Mouse (Mus musculus) liver, embryonic 14 days (tissue): Measurements from ENCODE around the gene Tarm1. TPM values are rescaled to one million over a fixed set of nuclear protein-coding genes. Genes with fewer than 3 reads are reported as not detected.

ENCODE experiments used
- polyA plus RNA-seq: library from polyadenylated mRNA; depleted of rRNA; stranded (reverse); fragments of >200 nt; gene quantifications from 2 replicates; pipeline ENCODE4 v1.2.3, GENCODE M21; 2012; rRNA removed

Gene Tarm1
- polyA plus RNA-seq, result 0.09 and 0.10 TPM in 2 replicates

GRCm38 (mm10) chr7:3502439-3502838, at the start of gene Tarm1:
TSS of gene Tarm1 (minus strand) at chr7:3502624.

Other genes starting within 250 kb of the Tarm1 start
- gene Myadm, start 213.5 kb downstream of the Tarm1 start, polyA plus RNA-seq, result 19.1 and 22.0 TPM in 2 replicates
- 0.06 and 0.08 TPM in 2 replicates for gene Prkcg, start 213.4 kb downstream of the Tarm1 start, polyA plus RNA-seq
- gene Cacng7, start 169.7 kb downstream of the Tarm1 start, polyA plus RNA-seq, result 0.15 and 0.55 TPM in 2 replicates
- not detected in 2 replicates for gene Cacng8, start 111.9 kb downstream of the Tarm1 start, polyA plus RNA-seq
- gene Cacng6, start 78.4 kb downstream of the Tarm1 start, polyA plus RNA-seq, result 0.17 TPM in 1 of 2 replicates, not detected in the other
- 0.07 and 0.09 TPM in 2 replicates for gene Oscar, start 113.5 kb upstream of the Tarm1 start, polyA plus RNA-seq
- gene Ndufa3, start 114.7 kb upstream of the Tarm1 start, polyA plus RNA-seq, result 96.0 and 97.2 TPM in 2 replicates
- 11.8 TPM in 2 replicates for gene Tfpt, start 127.3 kb upstream of the Tarm1 start, polyA plus RNA-seq
- gene Prpf31, start 127.4 kb upstream of the Tarm1 start, polyA plus RNA-seq, result 27.8 and 30.8 TPM in 2 replicates
- gene Cnot3, start 142.6 kb upstream of the Tarm1 start, polyA plus RNA-seq, result 23.9 and 29.4 TPM in 2 replicates
- gene Leng1, start 163.2 kb upstream of the Tarm1 start, polyA plus RNA-seq, result 3.5 and 3.9 TPM in 2 replicates
- 4.6 and 5.2 TPM in 2 replicates for gene Tmc4, start 174.9 kb upstream of the Tarm1 start, polyA plus RNA-seq
- gene Tsen34, start 190.2 kb upstream of the Tarm1 start, polyA plus RNA-seq, result 20.7 and 24.8 TPM in 2 replicates
- 9.0 and 10.6 TPM in 2 replicates for gene Mboat7, start 190.9 kb upstream of the Tarm1 start, polyA plus RNA-seq
- gene Rps9, start 201.4 kb upstream of the Tarm1 start, polyA plus RNA-seq, result 2,051 and 2,190 TPM in 2 replicates
- 1.1 and 1.4 TPM in 2 replicates for gene Pirb, start 217.8 kb upstream of the Tarm1 start, polyA plus RNA-seq